Mouse (Mus musculus): ENCODE data around the gene Fscn1.

Fscn1 gene

GRCm38 (mm10) chr5:142935642-142936335 lies 24.4 kb upstream of the Fscn1 start:
- peak; percentile 79 to 83 for DNase-seq (ENCODE audit: low spot score in 2 of 2)

DNA sequence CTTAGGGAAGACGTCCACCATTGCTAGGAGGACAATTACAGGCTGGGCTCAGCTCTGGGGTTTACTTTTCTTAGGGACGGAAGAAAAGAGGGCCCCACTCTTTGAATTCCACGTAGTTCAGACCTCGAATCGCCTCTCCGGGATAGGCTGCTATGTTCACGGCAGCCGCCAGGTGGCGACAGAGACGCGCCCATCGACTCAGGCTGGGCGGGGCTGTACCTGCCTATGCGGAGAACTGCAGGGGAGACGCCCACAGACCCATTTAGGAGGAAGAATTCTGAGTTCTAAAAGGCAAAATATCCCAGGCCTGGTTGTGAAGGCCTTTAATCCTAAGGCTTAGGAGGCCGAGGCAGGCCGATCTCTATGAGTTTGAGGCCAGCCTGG lies 23.8 kb upstream of the Fscn1 start:
- DNase-seq (ENCODE audit: low spot score in 2 of 2) = peak; percentile 77 to 84

GRCm38 (mm10) chr5:142937956-142938727 lies 22.0 kb upstream of the Fscn1 start:
- DNase-seq (ENCODE audit: low spot score in 2 of 2) = no peak

- no peak for DNase-seq (ENCODE audit: low spot score in 2 of 2)
Observed at GRCm38 (mm10) chr5:142940393-142940792, 19.8 kb upstream of the Fscn1 start.

GRCm38 (mm10) chr5:142944979-142945682 lies 15.0 kb upstream of the Fscn1 start:
- DNase-seq (ENCODE audit: low spot score in 2 of 2) = no peak

GRCm38 (mm10) chr5:142947460-142947859 lies 12.7 kb upstream of the Fscn1 start:
- no peak for DNase-seq (ENCODE audit: low spot score in 2 of 2)

GRCm38 (mm10) chr5:142949580-142949979 lies 10.6 kb upstream of the Fscn1 start:
- no peak for DNase-seq (ENCODE audit: low spot score in 2 of 2)

GRCm38 (mm10) chr5:142950405-142950804 lies 9.7 kb upstream of the Fscn1 start:
- no peak for DNase-seq (ENCODE audit: low spot score in 2 of 2)

- DNase-seq (ENCODE audit: low spot score in 2 of 2) = no peak
Observed at GRCm38 (mm10) chr5:142953641-142954040, 6.5 kb upstream of the Fscn1 start.

GRCm38 (mm10) chr5:142956956-142957703 lies 3.0 kb upstream of the Fscn1 start:
- DNase-seq (ENCODE audit: low spot score in 2 of 2) = no peak

- no peak for DNase-seq (ENCODE audit: low spot score in 2 of 2)
Observed at GRCm38 (mm10) chr5:142958464-142958863, 1.7 kb upstream of the Fscn1 start.

- peak in 1 of 2 experiments; percentile 26 for DNase-seq (ENCODE audit: low spot score in 2 of 2)
Observed at GRCm38 (mm10) chr5:142959156-142959555, 987 bp upstream of the Fscn1 start.

- peak; percentile 58 to 66 for DNase-seq (ENCODE audit: low spot score in 2 of 2)
Observed at GRCm38 (mm10) chr5:142960775-142961271, 680 bp downstream of the Fscn1 start.

- peak; percentile 48 to 68 for DNase-seq (ENCODE audit: low spot score in 2 of 2)
Observed at GRCm38 (mm10) chr5:142961398-142961880, 1.3 kb downstream of the Fscn1 start.

- peak; percentile 77 to 78 for DNase-seq (ENCODE audit: low spot score in 2 of 2)
Observed at GRCm38 (mm10) chr5:142961881-142962443, 1.8 kb downstream of the Fscn1 start.

DNA sequence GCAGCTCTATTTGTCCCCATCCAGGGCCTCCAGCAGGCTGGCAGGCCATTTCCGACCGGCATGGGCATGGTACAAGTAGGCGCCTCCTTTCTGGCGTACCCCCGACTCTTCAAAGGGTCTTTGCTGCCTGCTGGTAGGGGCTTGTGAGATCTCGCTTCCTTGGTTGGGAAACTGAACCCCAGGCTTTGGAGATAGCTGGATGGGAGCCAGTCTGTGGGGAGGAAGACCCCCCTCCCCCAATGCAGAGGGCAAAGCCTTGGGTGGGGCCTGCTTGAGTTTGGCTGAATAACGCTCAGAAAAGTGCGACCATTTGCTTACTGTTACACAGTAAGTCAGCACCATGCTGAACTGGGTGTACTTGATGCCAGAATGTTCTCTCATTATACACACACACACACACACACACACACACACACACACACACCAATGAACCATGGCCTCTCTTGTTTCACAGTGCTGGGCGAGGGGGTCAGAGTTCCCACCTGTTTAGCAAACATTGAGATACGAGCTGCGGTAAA lies 2.4 kb downstream of the Fscn1 start:
- peak in 1 of 2 experiments; percentile 46 for DNase-seq (ENCODE audit: low spot score in 2 of 2)

DNA sequence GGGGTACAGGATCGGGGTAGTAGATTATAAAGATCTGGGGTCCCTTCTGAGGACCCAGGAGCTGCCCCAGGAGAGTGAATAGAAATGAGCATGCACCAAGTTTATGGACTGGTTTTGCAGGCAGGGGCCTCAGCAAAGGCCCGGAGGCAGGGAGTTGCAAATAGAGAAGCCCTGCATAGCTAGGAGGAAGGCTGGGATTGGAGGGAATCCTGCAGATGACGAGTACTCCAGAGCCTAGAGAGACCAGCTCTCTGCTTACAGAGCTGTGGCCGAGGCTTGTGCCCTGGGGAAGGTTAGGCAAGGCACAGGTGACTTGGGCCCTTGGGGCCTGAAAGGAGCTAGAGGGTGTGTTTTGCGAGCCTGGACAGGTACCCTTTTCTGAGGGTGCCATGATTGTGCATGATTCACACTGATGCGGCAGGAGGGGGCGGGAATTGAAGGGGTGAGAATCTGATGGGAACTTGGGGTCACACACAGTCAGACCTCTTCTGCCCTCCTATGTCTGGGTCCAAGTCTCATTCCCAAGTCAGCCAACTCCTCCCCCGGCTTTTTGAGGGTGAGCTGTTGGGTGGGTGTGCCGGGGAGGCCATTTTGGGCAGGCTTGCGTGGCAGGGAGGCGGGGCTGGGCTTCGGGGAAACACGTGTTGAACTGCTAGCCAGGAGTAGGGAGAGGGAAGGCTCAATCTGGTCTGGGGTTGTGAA lies 3.0 kb downstream of the Fscn1 start:
- DNase-seq (ENCODE audit: low spot score in 2 of 2) = peak; percentile 81 to 84

DNA sequence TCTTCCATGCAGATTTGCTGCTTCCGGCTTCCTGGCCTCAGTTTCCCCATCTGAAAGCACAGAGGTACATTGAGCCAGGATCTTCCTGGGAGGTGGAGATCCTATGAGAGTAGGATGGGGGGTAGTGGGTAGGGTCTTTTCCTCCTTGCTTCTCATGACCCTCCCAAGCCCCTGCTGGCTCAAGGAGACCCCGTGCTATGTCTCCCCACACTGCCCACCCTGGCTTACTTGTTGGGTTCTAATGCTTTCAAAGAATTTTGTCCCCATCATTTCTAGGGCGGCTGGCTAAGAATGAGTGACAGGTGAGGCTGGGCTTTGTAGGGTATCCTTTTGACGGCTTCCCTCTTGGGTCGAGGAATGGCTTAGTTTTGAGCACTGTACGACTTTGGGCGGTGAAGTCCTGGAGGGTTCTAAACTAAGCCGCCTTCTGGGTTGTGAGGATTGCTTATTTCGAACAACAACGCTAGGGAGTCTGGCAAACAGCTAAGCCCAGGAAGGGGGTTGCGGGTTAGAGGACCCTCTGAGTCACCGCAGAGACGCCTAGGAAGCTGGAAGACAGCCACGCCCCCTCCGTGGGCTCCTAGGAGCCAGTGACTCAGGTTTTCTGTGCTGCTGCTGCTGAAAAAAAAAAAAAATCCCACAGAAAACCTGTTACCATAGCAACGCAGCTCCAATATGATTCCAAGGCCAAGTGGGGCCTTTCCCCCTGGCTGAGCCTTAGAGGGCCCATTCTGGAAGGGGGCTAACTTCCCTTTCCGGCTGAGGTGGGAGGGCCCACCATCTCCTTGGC lies 3.8 kb downstream of the Fscn1 start:
- DNase-seq (ENCODE audit: low spot score in 2 of 2) = peak; percentile 80 to 87

GRCm38 (mm10) chr5:142964650-142965049 lies 4.5 kb downstream of the Fscn1 start:
- peak in 1 of 2 experiments; percentile 32 for DNase-seq (ENCODE audit: low spot score in 2 of 2)
